Mouse (Mus musculus) liver, adult 2 months (tissue): Measurements from ENCODE around the gene Gm21981. TPM values are rescaled to one million over a fixed set of nuclear protein-coding genes. Genes with fewer than 3 reads are reported as not detected.
A peak's percentile ranks its signal among the peaks of the same experiment; 100 is the strongest.

ENCODE experiments used
- DNase-seq: peaks from one replicate; pipeline ENCODE4 v3.0.0-alpha.2; 2011; ENCODE audit warnings: low read depth, low spot score; ENCODE audit errors: extremely low read depth
- H3K27ac ChIP-seq: fragments of 200-500 bp; replicated peaks from 2 replicates; pipeline ENCODE4 v1.5.1; 2012; ENCODE audit warnings: low read depth, mild to moderate bottlenecking, control low read depth, inconsistent platforms, low read length; ENCODE audit not compliant: insufficient read depth
- H3K27me3 ChIP-seq: fragments of 200-500 bp; 2 replicates; pipeline ENCODE4 v1.6.1; 2012; ENCODE audit warnings: mild to moderate bottlenecking, moderate library complexity, low read length, inconsistent platforms; ENCODE audit not compliant: control insufficient read depth, insufficient read depth
- H3K36me3 ChIP-seq: fragments of 200-500 bp; 2 replicates; pipeline ENCODE4 v1.6.1; 2012; ENCODE audit warnings: low read length, inconsistent platforms; ENCODE audit not compliant: control insufficient read depth, insufficient read depth
- H3K4me1 ChIP-seq: fragments of 200-500 bp; 2 replicates; pipeline ENCODE4 v1.6.1; 2011; ENCODE audit warnings: low read length; ENCODE audit not compliant: control insufficient read depth, insufficient read depth
- H3K4me3 ChIP-seq: fragments of 200-500 bp; 2 replicates; pipeline ENCODE4 v1.5.1; 2011; ENCODE audit warnings: low read depth, mild to moderate bottlenecking, control low read depth, low read length, moderate library complexity; ENCODE audit not compliant: insufficient read depth
- H3K79me2 ChIP-seq: fragments of 200-500 bp; 2 replicates; pipeline ENCODE4 v1.6.1; 2012; ENCODE audit warnings: inconsistent platforms, mild to moderate bottlenecking, low read length, moderate library complexity; ENCODE audit not compliant: control insufficient read depth, insufficient read depth
- H3K9ac ChIP-seq: fragments of 200-500 bp; 2 replicates; pipeline ENCODE4 v1.6.1; 2012; ENCODE audit warnings: low read depth, mild to moderate bottlenecking, control low read depth, inconsistent platforms, low read length
- CTCF ChIP-seq: fragments of 200-500 bp; IDR thresholded peaks from 2 replicates; pipeline ENCODE4 v1.5.1; 2011; ENCODE audit warnings: low read depth, low read length, control low read depth
- POLR2A ChIP-seq: fragments of 200-500 bp; IDR thresholded peaks from 2 replicates; pipeline ENCODE4 v1.6.1; 2011; ENCODE audit warnings: low read length, control low read depth; ENCODE audit not compliant: insufficient read depth; ENCODE audit errors: extremely low read depth
- WGBS: fragments of 180-500 bp; shearing (Covaris S2); methylation state at CpG from one replicate; pipeline ENCODE4 v1.1.7; 2018; 5-methylcytosine and 5-hydroxymethylcytosine counted together
- polyA plus RNA-seq: library from polyadenylated mRNA; depleted of rRNA; stranded (reverse); fragments of >200 nt; gene quantifications from 2 replicates; pipeline ENCODE4 v1.2.3, GENCODE M21; 2012
- total RNA-seq: library from RNA; depleted of rRNA; stranded (reverse); fragments of >200 nt; gene quantifications from 2 replicates; pipeline ENCODE4 v1.2.3, GENCODE M21; 2014

Gene Gm21981
- total and polyA plus RNA-seq, 2 experiments = 0.09 to 0.46 TPM

- Histone ChIP-seq H3K4me1 (peaks cover 5% of the 10 kb centered on the region; the same call in 1 of the 2 replicates), H3K27me3 (no peaks in the 10 kb centered on the region), H3K79me2 (peaks cover 32% of the 10 kb centered on the region), H3K9ac (peak overlapping the region; percentile 96), H3K4me3 (peak overlapping the region; percentile 84), H3K36me3 (no peaks in the 10 kb centered on the region), H3K27ac (peak overlapping the region; percentile 92)
- DNase-seq = peak; percentile 70
- WGBS = 1% methylated on average over 58 of the region's 60 CpGs
- TF ChIP-seq POLR2A (0 out of 2 replicates have a peak, but pooled peaks have one; percentile 32), CTCF (no peak)
Measured at GRCm38 (mm10) chr17:47737271-47738065, 43.2 kb upstream of the Gm21981 start.

DNA sequence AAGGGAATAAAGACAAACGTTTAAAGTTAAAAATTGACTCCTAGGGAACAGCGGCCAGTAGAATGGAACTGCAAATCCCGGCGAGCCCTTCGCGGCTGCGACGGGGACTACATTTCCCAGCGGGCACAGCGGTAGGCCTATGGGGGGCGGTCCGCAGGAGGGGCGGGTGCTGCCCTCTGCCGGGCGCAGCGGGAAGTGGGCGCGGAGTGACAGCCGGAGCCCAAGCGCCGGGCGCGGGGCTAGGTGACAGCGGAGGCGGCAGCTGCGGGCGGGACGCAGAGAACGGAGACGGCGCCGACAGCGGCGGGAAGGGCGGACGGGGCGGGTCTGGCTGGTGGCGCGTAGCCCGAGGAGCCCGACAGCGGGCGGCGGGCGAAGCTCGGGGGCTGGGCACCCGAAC is 42.6 kb upstream of the Gm21981 start, which contains the start of gene Tfeb:
TSS of gene Tfeb (plus strand) at position 175 of the 400 bp plus-strand sequence.
- 2% methylated on average over 46 of the region's 47 CpGs for WGBS
- Histone ChIP-seq H3K4me1 (peaks cover 5% of the 10 kb centered on the region; the same call in 1 of the 2 replicates), H3K4me3 (peak within 1 kb of the TSS; percentile 84), H3K36me3 (no peaks in the 10 kb centered on the region), H3K27me3 (no peaks in the 10 kb centered on the region), H3K27ac (peak within 1 kb of the TSS; percentile 92), H3K79me2 (peaks cover 29% of the 10 kb centered on the region), H3K9ac (peak within 1 kb of the TSS; percentile 96)
- peak; percentile 73 for DNase-seq
- 0 out of 2 replicates have a peak, but pooled peaks have one; percentile 54 for TF ChIP-seq POLR2A
- TF ChIP-seq CTCF = peak; percentile 85

GRCm38 (mm10) chr17:47735553-47736100 is 41.4 kb upstream of the Gm21981 start:
- H3K27ac ChIP-seq = no peak overlapping the region
- peaks cover 23% of the 10 kb centered on the region for H3K79me2 ChIP-seq
- peaks cover 5% of the 10 kb centered on the region; the same call in 1 of the 2 replicates for H3K4me1 ChIP-seq
- no peak for TF ChIP-seq CTCF
- H3K27me3 ChIP-seq = no peaks in the 10 kb centered on the region
- no peak overlapping the region for H3K4me3 ChIP-seq
- no peak overlapping the region for H3K9ac ChIP-seq
- H3K36me3 ChIP-seq = no peaks in the 10 kb centered on the region
- 82% methylated on average over 14 of the region's 14 CpGs for WGBS
- no peak for DNase-seq

- DNase-seq = no peak
- TF ChIP-seq CTCF (no peak), POLR2A (no peak)
- Histone ChIP-seq H3K4me3 (no peak overlapping the region), H3K27me3 (no peaks in the 10 kb centered on the region), H3K36me3 (no peaks in the 10 kb centered on the region), H3K27ac (no peak overlapping the region), H3K9ac (no peak overlapping the region), H3K4me1 (no peaks in the 10 kb centered on the region), H3K79me2 (no peaks in the 10 kb centered on the region)
- 63% methylated on average over 24 of the region's 24 CpGs for WGBS
Measured at GRCm38 (mm10) chr17:47730633-47731575, 36.6 kb upstream of the Gm21981 start.

DNA sequence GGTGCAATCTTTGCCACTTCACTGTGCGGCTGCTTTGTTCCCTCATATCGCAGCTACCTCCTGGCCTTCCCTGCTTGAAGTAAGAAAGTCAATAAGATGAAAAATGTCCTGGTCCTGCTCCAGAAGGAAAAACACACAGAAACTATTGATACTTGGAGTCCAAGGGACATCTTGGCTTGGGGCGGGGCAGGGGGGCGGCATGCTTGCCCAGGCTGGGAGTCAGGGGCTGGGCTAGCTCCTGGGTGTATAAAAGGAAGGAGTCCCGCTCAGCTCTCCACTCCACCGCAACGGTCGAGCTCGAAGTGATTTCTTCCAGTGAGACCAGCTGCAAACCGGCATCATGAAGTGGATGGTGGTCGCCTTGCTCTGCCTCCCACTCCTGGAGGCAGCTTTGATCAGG is 32.3 kb upstream of the Gm21981 start, which contains the start of gene Pgc:
TSS of gene Pgc (plus strand) at position 277 of the 400 bp plus-strand sequence.
- no peaks in the 10 kb centered on the region for H3K27me3 ChIP-seq
- no peak for TF ChIP-seq POLR2A
- no peak for TF ChIP-seq CTCF
- no peaks in the 10 kb centered on the region for H3K36me3 ChIP-seq
- no peak for DNase-seq
- 84% methylated on average over 11 of the region's 11 CpGs for WGBS
- H3K79me2 ChIP-seq = no peaks in the 10 kb centered on the region
- H3K4me1 ChIP-seq = no peaks in the 10 kb centered on the region
- H3K9ac ChIP-seq = no peak within 1 kb of the TSS
- H3K4me3 ChIP-seq = no peak within 1 kb of the TSS
- no peak within 1 kb of the TSS for H3K27ac ChIP-seq
